In genomic region chr1:88306543-88306942, GRCm38 (mm10) we compare ENCODE assay signal across 15 mouse cellular contexts. TPM values are rescaled to one million over a fixed set of nuclear protein-coding genes. Genes with fewer than 3 reads are reported as not detected.
DNase-seq lines count a peak whose midpoint lies in the region; ATAC-seq lines count a peak whose summit lies in the region.
"Had no signal": no experiment of that assay in that cellular context is flagged by ENCODE, and none has a peak within 500 bp of the region (broad histone marks: within the 10 kb centered on the region; RNA-seq: fewer than 3 reads in every experiment).

No protein-coding gene starts in this region.

- no peak overlapping the region for H3K4me3 ChIP-seq in midbrain, embryonic 15.5 days
- no peak overlapping the region for H3K4me3 ChIP-seq in midbrain, embryonic 10.5 days
- no peak overlapping the region for H3K4me3 ChIP-seq in forebrain, embryonic 13.5 days

- ATAC-seq in midbrain, embryonic 15.5 days (replicated peaks) = peak; percentile 53
- ATAC-seq in forebrain, embryonic 13.5 days = peak; percentile 28

- H3K27me3 ChIP-seq in midbrain, embryonic 15.5 days (replicated peaks) = no peaks in the 10 kb centered on the region
- no peaks in the 10 kb centered on the region for H3K27me3 ChIP-seq in midbrain, embryonic 10.5 days (ENCODE audit: low read depth, poor library complexity, severe bottlenecking)
- H3K27me3 ChIP-seq in forebrain, embryonic 13.5 days = no peaks in the 10 kb centered on the region
- H3K27me3 ChIP-seq in splenic B cell, adult 2 months (ENCODE audit: control insufficient read depth, insufficient read depth, low read length, poor library complexity, severe bottlenecking) = no peaks in the 10 kb centered on the region

- H3K27ac ChIP-seq in midbrain, embryonic 15.5 days = no peak overlapping the region
- no peak overlapping the region for H3K27ac ChIP-seq in midbrain, embryonic 10.5 days (replicated peaks)
- H3K27ac ChIP-seq in forebrain, embryonic 13.5 days = no peak overlapping the region

- intact Hi-C loops in gastrocnemius, postnatal 36 days (cut with DNase I) = no loop called here

- no peak overlapping the region for H3K9ac ChIP-seq in midbrain, embryonic 15.5 days
- no peak overlapping the region for H3K9ac ChIP-seq in forebrain, embryonic 13.5 days

- peak; percentile 8 for DNase-seq in embryo, embryonic 10.5 days (ENCODE audit: low spot score)
- no peak for DNase-seq in embryo, embryonic 10 days (ENCODE audit: low spot score)
- DNase-seq in midbrain, embryonic 10.5 days (ENCODE audit: low spot score) = no peak
- peak; percentile 6 for DNase-seq in splenic B cell, adult 2 months (ENCODE audit: low read depth, low spot score)
- no peak for DNase-seq in gastrocnemius, postnatal 36 days
- no peak for DNase-seq in B cell, adult 2 months
- DNase-seq: adrenal gland, postnatal 10 days; heart, postnatal 14 days; kidney, adult 8-10 months; layer of hippocampus, adult 9-11 months; left cerebral cortex, postnatal 4 days had no signal

- no peak overlapping the region for H3K4me2 ChIP-seq in midbrain, embryonic 15.5 days
- no peak overlapping the region for H3K4me2 ChIP-seq in forebrain, embryonic 13.5 days

- H3K9me3 ChIP-seq in midbrain, embryonic 15.5 days = peaks cover 77% of the 10 kb centered on the region
- peaks cover 89% of the 10 kb centered on the region for H3K9me3 ChIP-seq in midbrain, embryonic 10.5 days (replicated peaks)
- H3K9me3 ChIP-seq in forebrain, embryonic 13.5 days (replicated peaks) = peaks cover 83% of the 10 kb centered on the region

- H3K4me1 ChIP-seq in midbrain, embryonic 15.5 days = no peaks in the 10 kb centered on the region
- no peaks in the 10 kb centered on the region for H3K4me1 ChIP-seq in midbrain, embryonic 10.5 days
- no peaks in the 10 kb centered on the region for H3K4me1 ChIP-seq in forebrain, embryonic 13.5 days

- WGBS in midbrain, embryonic 15.5 days = 47% methylated on average over 1 of the region's 1 CpGs
- WGBS in midbrain, embryonic 10.5 days = 62% methylated on average over 1 of the region's 1 CpGs
- 74% methylated on average over 1 of the region's 1 CpGs for WGBS in forebrain, embryonic 13.5 days

- no peaks in the 10 kb centered on the region for H3K36me3 ChIP-seq in midbrain, embryonic 15.5 days (replicated peaks)
- no peaks in the 10 kb centered on the region for H3K36me3 ChIP-seq in midbrain, embryonic 10.5 days
- no peaks in the 10 kb centered on the region for H3K36me3 ChIP-seq in forebrain, embryonic 13.5 days (ENCODE audit: poor library complexity, severe bottlenecking)
- H3K36me3 ChIP-seq in splenic B cell, adult 2 months (ENCODE audit: control insufficient read depth, insufficient read depth, low read length, poor library complexity, severe bottlenecking) = no peaks in the 10 kb centered on the region

RNA-seq across cellular contexts. Expression of gene Trpm8, which starts 29.1 kb away (rescaled TPM):
- 0.09 and 0.10 TPM in 2 replicates for polyA plus RNA-seq in midbrain, embryonic 15.5 days (2015; fragmentation: Nextera tagmentation; extraction: Ambion mirVana)
- not detected in 2 replicates for polyA plus RNA-seq in midbrain, embryonic 10.5 days (2016; fragmentation: Nextera tagmentation; extraction: Ambion mirVana)
- 0.06 TPM in 1 of 2 replicates, not detected in the other for polyA plus RNA-seq in forebrain, embryonic 13.5 days (2015; fragmentation: Nextera tagmentation; extraction: Ambion mirVana)
- not detected for total RNA-seq in gastrocnemius, postnatal 36 days (2021)
- total RNA-seq: adrenal gland, postnatal 10 days; heart, postnatal 14 days; neutrophil, adult 5-6 weeks had no signal
- polyA plus RNA-seq: gonadal fat pad, adult 2 months had no signal

RNA-seq across cellular contexts. Expression of gene Hjurp, which starts 29.1 kb away (rescaled TPM):
- polyA plus RNA-seq in midbrain, embryonic 15.5 days (2015; fragmentation: Nextera tagmentation; extraction: Ambion mirVana) = 85.4 and 86.4 TPM in 2 replicates
- polyA plus RNA-seq in midbrain, embryonic 10.5 days (2016; fragmentation: Nextera tagmentation; extraction: Ambion mirVana) = 213 and 222 TPM in 2 replicates
- polyA plus RNA-seq in forebrain, embryonic 13.5 days (2015; fragmentation: Nextera tagmentation; extraction: Ambion mirVana) = 145 and 146 TPM in 2 replicates
- total RNA-seq in gastrocnemius, postnatal 36 days (2021) = 1 to 10 TPM; 7.3 to 8.1 TPM

Comparison
In these comparisons a context has a peak if more than half of its experiments do, and no peak if none do; other contexts are left out.
1. DNase-seq: peak in embryo, embryonic 10.5 days (single experiment) and splenic B cell, adult 2 months (single experiment); none in embryo, embryonic 10 days (single experiment), midbrain, embryonic 10.5 days (single experiment), gastrocnemius, postnatal 36 days (0 of 2) and B cell, adult 2 months (0 of 2).